ENCODE assay signal across 8 mouse cellular contexts in genomic region chr9:58248746-58249413, GRCm38 (mm10). TPM values are rescaled to one million over a fixed set of nuclear protein-coding genes. Genes with fewer than 3 reads are reported as not detected.
DNase-seq lines count a peak whose midpoint lies in the region; ATAC-seq and TF ChIP-seq lines count a peak whose summit lies in the region.

No protein-coding gene starts in this region.

- H3K4me3 ChIP-seq in kidney, postnatal 0 days (replicated peaks; ENCODE audit: low read depth, low read length), result peak overlapping the region; percentile 57
- peak overlapping the region; percentile 93 for H3K4me3 ChIP-seq in brown adipose tissue, adult 24 weeks (ENCODE audit: insufficient read depth, low read depth, low read length)
- H3K4me3 ChIP-seq in hindbrain, embryonic 16.5 days (ENCODE audit: low read length), result peak overlapping the region; percentile 45
- H3K4me3 ChIP-seq in midbrain, postnatal 0 days (ENCODE audit: low read depth, low read length), result peak overlapping the region; percentile 32

- H3K9me3 ChIP-seq in kidney, postnatal 0 days (replicated peaks; ENCODE audit: low read length), result no peaks in the 10 kb centered on the region
- H3K9me3 ChIP-seq in hindbrain, embryonic 16.5 days (ENCODE audit: control insufficient read depth, low read length), result no peaks in the 10 kb centered on the region
- no peaks in the 10 kb centered on the region for H3K9me3 ChIP-seq in midbrain, postnatal 0 days (ENCODE audit: low read length)

- WGBS in kidney, postnatal 0 days, result 22% methylated on average over 7 of the region's 7 CpGs
- 47% methylated on average over 7 of the region's 7 CpGs for WGBS in hindbrain, embryonic 16.5 days
- 46% methylated on average over 7 of the region's 7 CpGs for WGBS in midbrain, postnatal 0 days

- H3K4me1 ChIP-seq in kidney, postnatal 0 days (replicated peaks; ENCODE audit: insufficient read depth, low read length), result peaks cover 31% of the 10 kb centered on the region
- H3K4me1 ChIP-seq in brown adipose tissue, adult 24 weeks (ENCODE audit: control insufficient read depth, insufficient read depth, insufficient read length, low read length), result peaks cover 7% of the 10 kb centered on the region
- H3K4me1 ChIP-seq in hindbrain, embryonic 16.5 days (ENCODE audit: control insufficient read depth, insufficient read depth, low read depth, low read length), result peaks cover 9% of the 10 kb centered on the region
- H3K4me1 ChIP-seq in midbrain, postnatal 0 days (ENCODE audit: insufficient read depth, low read length), result peaks cover 4% of the 10 kb centered on the region; the same call in 1 of the 2 replicates

- H3K27ac ChIP-seq in kidney, postnatal 0 days, result peak overlapping the region; percentile 82
- peak overlapping the region; percentile 84 for H3K27ac ChIP-seq in brown adipose tissue, adult 24 weeks (replicated peaks; ENCODE audit: low read depth, low read length)
- H3K27ac ChIP-seq in hindbrain, embryonic 16.5 days (ENCODE audit: low read depth, low read length), result no peak overlapping the region
- peak overlapping the region; percentile 39; the same call in 1 of the 2 replicates for H3K27ac ChIP-seq in midbrain, postnatal 0 days (ENCODE audit: low read depth, low read length)

- H3K4me2 ChIP-seq in kidney, postnatal 0 days (ENCODE audit: low read length), result peak overlapping the region; percentile 77
- peak overlapping the region; percentile 61 for H3K4me2 ChIP-seq in hindbrain, embryonic 16.5 days (ENCODE audit: low read length)
- peak overlapping the region; percentile 54 for H3K4me2 ChIP-seq in midbrain, postnatal 0 days (ENCODE audit: low read depth, low read length, poor library complexity, severe bottlenecking)

- DNase-seq in kidney, postnatal 0 days (ENCODE audit: low spot score), result no peak
- DNase-seq in kidney, adult 11 months, result no peak
- DNase-seq in midbrain, postnatal 0 days (ENCODE audit: low spot score), result no peak
- DNase-seq in embryo, embryonic 10.5 days (ENCODE audit: low spot score), result no peak
- no peak for DNase-seq in urinary bladder, postnatal 25 days (ENCODE audit: low spot score)
- DNase-seq in gastrocnemius, adult 8-10 months (ENCODE audit: low spot score in 2 of 2), result no peak

- H3K27me3 ChIP-seq in kidney, postnatal 0 days (ENCODE audit: insufficient read depth, low read length), result no peaks in the 10 kb centered on the region
- H3K27me3 ChIP-seq in hindbrain, embryonic 16.5 days (replicated peaks; ENCODE audit: control insufficient read depth, insufficient read depth, low read length), result no peaks in the 10 kb centered on the region
- no peaks in the 10 kb centered on the region for H3K27me3 ChIP-seq in midbrain, postnatal 0 days (ENCODE audit: insufficient read depth, low read length)

- no peaks in the 10 kb centered on the region for H3K36me3 ChIP-seq in kidney, postnatal 0 days (ENCODE audit: insufficient read depth, low read length)
- no peaks in the 10 kb centered on the region for H3K36me3 ChIP-seq in hindbrain, embryonic 16.5 days (ENCODE audit: control insufficient read depth, insufficient read depth, low read length)
- no peaks in the 10 kb centered on the region for H3K36me3 ChIP-seq in midbrain, postnatal 0 days (ENCODE audit: insufficient read depth, low read length)

- peak overlapping the region; percentile 67 for H3K9ac ChIP-seq in kidney, postnatal 0 days (ENCODE audit: low read depth, low read length)
- H3K9ac ChIP-seq in hindbrain, embryonic 16.5 days (ENCODE audit: low read depth, low read length), result peak overlapping the region; percentile 59
- H3K9ac ChIP-seq in midbrain, postnatal 0 days (replicated peaks; ENCODE audit: low read length, poor library complexity, severe bottlenecking), result no peak overlapping the region

- TF ChIP-seq CTCF in kidney, postnatal 0 days (IDR thresholded peaks at IDR 0.05; ENCODE audit: low read depth), result no peak
- TF ChIP-seq CTCF in midbrain, postnatal 0 days (IDR thresholded peaks at IDR 0.05), result no peak

- no peak for ATAC-seq in kidney, postnatal 0 days (replicated peaks; ENCODE audit: low FRiP score, low read depth)
- no peak for ATAC-seq in hindbrain, embryonic 16.5 days
- ATAC-seq in midbrain, postnatal 0 days (ENCODE audit: low FRiP score), result no peak

RNA-seq across cellular contexts. Expression of gene Pml, which starts 0.7 kb away (rescaled TPM):
- 14.3 and 15.2 TPM in 2 replicates for polyA plus RNA-seq in kidney, postnatal 0 days (2015; fragmentation: Nextera tagmentation; extraction: Ambion mirVana)
- 6.6 and 9.4 TPM in 2 replicates for polyA plus RNA-seq in brown adipose tissue, adult 24 weeks (2012; ENCODE audit: insufficient read depth, insufficient read length, missing spikeins)
- 3.9 and 6.0 TPM in 2 replicates for polyA plus RNA-seq in hindbrain, embryonic 16.5 days (2015; fragmentation: Nextera tagmentation; extraction: Ambion mirVana)
- 5.6 and 9.0 TPM in 2 replicates for total RNA-seq in midbrain, postnatal 0 days (2014; rRNA removed)
- 2.9 and 3.2 TPM in 2 replicates for polyA plus RNA-seq in midbrain, postnatal 0 days (2015; fragmentation: Nextera tagmentation; extraction: Ambion mirVana)
- total RNA-seq in gastrocnemius, adult 8-10 months (2022), result 1 to 10 TPM; 2.5 to 4.5 (median 3.1) TPM

RNA-seq across cellular contexts. Expression of gene Stoml1, which starts 4.1 kb away (rescaled TPM):
- 36.6 and 37.6 TPM in 2 replicates for polyA plus RNA-seq in kidney, postnatal 0 days (2015; fragmentation: Nextera tagmentation; extraction: Ambion mirVana)
- polyA plus RNA-seq in brown adipose tissue, adult 24 weeks (2012; ENCODE audit: insufficient read depth, insufficient read length, missing spikeins), result 7.9 and 8.1 TPM in 2 replicates
- 141 and 142 TPM in 2 replicates for polyA plus RNA-seq in hindbrain, embryonic 16.5 days (2015; fragmentation: Nextera tagmentation; extraction: Ambion mirVana)
- total RNA-seq in midbrain, postnatal 0 days (2014; rRNA removed), result 159 and 170 TPM in 2 replicates
- 161 and 172 TPM in 2 replicates for polyA plus RNA-seq in midbrain, postnatal 0 days (2015; fragmentation: Nextera tagmentation; extraction: Ambion mirVana)
- total RNA-seq in gastrocnemius, adult 8-10 months (2022), result 10 to 100 TPM in 2 of 4 experiments, 1 to 10 TPM in 2; 8.6 to 10.8 (median 9.8) TPM

RNA-seq across cellular contexts. Expression of gene Islr2, which starts 44.8 kb away (rescaled TPM):
- polyA plus RNA-seq in kidney, postnatal 0 days (2015; fragmentation: Nextera tagmentation; extraction: Ambion mirVana), result 0.04 and 0.13 TPM in 2 replicates
- 0.29 and 1.8 TPM in 2 replicates for polyA plus RNA-seq in brown adipose tissue, adult 24 weeks (2012; ENCODE audit: insufficient read depth, insufficient read length, missing spikeins)
- 13.8 and 21.5 TPM in 2 replicates for polyA plus RNA-seq in hindbrain, embryonic 16.5 days (2015; fragmentation: Nextera tagmentation; extraction: Ambion mirVana)
- total RNA-seq in midbrain, postnatal 0 days (2014; rRNA removed), result 233 and 267 TPM in 2 replicates
- 16.7 and 18.1 TPM in 2 replicates for polyA plus RNA-seq in midbrain, postnatal 0 days (2015; fragmentation: Nextera tagmentation; extraction: Ambion mirVana)
- 1 to 10 TPM; 1.4 to 2.9 (median 1.8) TPM for total RNA-seq in gastrocnemius, adult 8-10 months (2022)

RNA-seq across cellular contexts. Expression of gene Islr, which starts 44.8 kb away (rescaled TPM):
- 54.0 and 60.4 TPM in 2 replicates for polyA plus RNA-seq in kidney, postnatal 0 days (2015; fragmentation: Nextera tagmentation; extraction: Ambion mirVana)
- polyA plus RNA-seq in brown adipose tissue, adult 24 weeks (2012; ENCODE audit: insufficient read depth, insufficient read length, missing spikeins), result 8.8 and 17.5 TPM in 2 replicates
- 40.4 and 50.5 TPM in 2 replicates for polyA plus RNA-seq in hindbrain, embryonic 16.5 days (2015; fragmentation: Nextera tagmentation; extraction: Ambion mirVana)
- total RNA-seq in midbrain, postnatal 0 days (2014; rRNA removed), result 55.6 and 68.8 TPM in 2 replicates
- 32.5 and 36.5 TPM in 2 replicates for polyA plus RNA-seq in midbrain, postnatal 0 days (2015; fragmentation: Nextera tagmentation; extraction: Ambion mirVana)
- total RNA-seq in gastrocnemius, adult 8-10 months (2022), result 10 to 100 TPM in 3 of 4 experiments, 1 to 10 TPM in 1; 9.8 to 15.7 (median 13.1) TPM

Comparison
In these comparisons a context has a peak if more than half of its experiments do, and no peak if none do; other contexts are left out.
1. H3K4me3 ChIP-seq: peak in every context shown above with its lines; median percentile 93 in brown adipose tissue, adult 24 weeks; 57 in kidney, postnatal 0 days; 45 in hindbrain, embryonic 16.5 days; 32 in midbrain, postnatal 0 days.